Mouse (Mus musculus) kidney, embryonic 15.5 days (tissue): ENCODE measurements around the gene Plxnb3. TPM values are rescaled to one million over a fixed set of nuclear protein-coding genes. Genes with fewer than 3 reads are reported as not detected.
A peak's percentile ranks its signal among the peaks of the same experiment; 100 is the strongest.

Source experiments
- ATAC-seq: fragments of 200-750 bp; cut with Nextera tagmentation; replicated peaks from 2 replicates; pipeline ENCODE4 v1.8.0; 2017; ENCODE audit warnings: moderate TSS enrichment; ENCODE audit not compliant: low FRiP score
- H3K27ac ChIP-seq: fragments of 300-500 bp; sonication (generic); 2 replicates; pipeline ENCODE4 v1.5.1; 2015; ENCODE audit warnings: mild to moderate bottlenecking, inconsistent platforms
- H3K27me3 ChIP-seq: fragments of 300-500 bp; sonication (generic); 2 replicates; pipeline ENCODE4 v1.6.1; 2015; ENCODE audit warnings: inconsistent platforms
- H3K36me3 ChIP-seq: fragments of 300-500 bp; sonication (generic); 2 replicates; pipeline ENCODE4 v1.6.1; 2015; ENCODE audit warnings: inconsistent platforms
- H3K4me1 ChIP-seq: fragments of 300-500 bp; sonication (generic); 2 replicates; pipeline ENCODE4 v1.6.1; 2015; ENCODE audit warnings: inconsistent platforms
- H3K4me2 ChIP-seq: fragments of 300-500 bp; sonication (generic); 2 replicates; pipeline ENCODE4 v1.6.1; 2015; ENCODE audit warnings: moderate library complexity, mild to moderate bottlenecking, inconsistent platforms
- H3K4me3 ChIP-seq: fragments of 300-500 bp; sonication (generic); replicated peaks from 2 replicates; pipeline ENCODE4 v1.5.1; 2015; ENCODE audit warnings: mild to moderate bottlenecking, inconsistent platforms
- H3K9ac ChIP-seq: fragments of 300-500 bp; sonication (generic); 2 replicates; pipeline ENCODE4 v1.6.1; 2015; ENCODE audit warnings: mild to moderate bottlenecking, inconsistent platforms
- H3K9me3 ChIP-seq: fragments of 300-500 bp; sonication (generic); replicated peaks from 2 replicates; pipeline ENCODE4 v1.6.1; 2016; ENCODE audit warnings: inconsistent platforms
- WGBS: fragments of 180-500 bp; shearing (Covaris S2); methylation state at CpG from one replicate; pipeline ENCODE4 v1.1.7; 2015; ENCODE audit warnings: mixed read lengths; 5-methylcytosine and 5-hydroxymethylcytosine counted together
- polyA plus RNA-seq: library from polyadenylated mRNA; unstranded; fragments of >200 nt; fragmentation: Nextera tagmentation; extraction: Ambion mirVana; gene quantifications from 2 replicates; pipeline ENCODE4 v1.2.1, GENCODE M21; 2015

Gene Plxnb3
- polyA plus RNA-seq, 1 experiment from 2014 or later = 0.44 TPM

DNA sequence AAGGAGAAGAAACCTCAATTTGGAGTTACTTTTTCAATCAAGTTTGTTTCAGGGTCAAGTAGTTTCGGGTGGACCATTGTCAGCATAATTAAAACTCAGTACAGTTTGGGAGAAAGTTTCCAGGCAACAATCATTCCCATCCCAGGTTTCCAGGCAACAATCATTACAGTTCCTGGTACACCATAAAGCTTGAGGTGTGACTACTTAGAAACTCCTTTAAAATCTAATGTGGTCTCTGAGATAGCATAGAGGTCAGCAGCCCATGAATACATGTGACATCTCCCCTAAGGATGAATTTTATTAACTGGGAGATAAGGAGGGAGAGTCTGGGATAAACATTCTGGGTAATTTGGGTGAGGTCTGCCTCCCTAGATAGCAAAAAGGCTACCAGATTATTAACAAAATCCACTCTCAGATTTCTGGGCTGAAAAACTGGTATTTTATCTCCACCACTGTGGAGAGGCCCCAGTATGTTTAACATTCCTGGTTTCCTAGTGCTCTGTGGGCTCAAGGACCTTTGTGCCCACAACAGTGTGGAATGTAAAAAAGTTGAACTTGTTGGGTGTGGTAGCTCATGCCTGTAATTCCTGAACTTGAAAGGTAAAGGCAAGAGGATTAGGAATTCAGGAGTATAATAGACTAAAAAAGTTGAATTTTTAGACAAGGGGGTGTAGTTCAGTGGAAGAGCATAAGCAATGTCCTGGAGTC is 12.0 kb upstream of the Plxnb3 start:
- no peaks in the 10 kb centered on the region for H3K4me1 ChIP-seq
- no peak overlapping the region for H3K9ac ChIP-seq
- no peaks in the 10 kb centered on the region for H3K9me3 ChIP-seq
- H3K27me3 ChIP-seq = 0 out of 2 replicates have a peak, but pooled peaks cover 3% of the 10 kb centered on the region
- no peak overlapping the region for H3K27ac ChIP-seq
- no peaks in the 10 kb centered on the region for H3K36me3 ChIP-seq
- ATAC-seq = no peak
- H3K4me3 ChIP-seq = no peak overlapping the region
- H3K4me2 ChIP-seq = no peak overlapping the region
- WGBS = 67% methylated on average over 1 of the region's 1 CpGs

DNA sequence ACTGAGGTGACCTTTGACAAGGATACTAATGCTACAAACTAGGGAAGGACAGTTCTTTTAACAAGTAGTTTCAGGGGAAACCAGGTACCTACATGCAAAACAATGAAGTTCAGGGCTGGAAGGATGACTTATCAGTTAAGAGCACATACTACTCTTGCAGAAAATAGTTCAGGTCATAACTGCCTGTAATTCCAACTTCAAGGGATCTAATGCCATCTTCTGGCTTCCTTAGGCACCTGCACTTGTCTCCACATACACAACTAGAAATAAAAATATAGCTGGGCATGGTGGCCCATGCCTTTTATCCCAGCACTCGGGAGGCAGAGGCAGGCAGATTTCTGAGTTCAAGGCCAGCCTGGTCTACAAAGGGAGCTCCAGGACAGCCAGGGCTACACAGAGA is 7.9 kb upstream of the Plxnb3 start:
- Histone ChIP-seq H3K36me3 (no peaks in the 10 kb centered on the region), H3K4me3 (no peak overlapping the region), H3K9me3 (no peaks in the 10 kb centered on the region), H3K4me1 (no peaks in the 10 kb centered on the region), H3K4me2 (no peak overlapping the region), H3K27ac (no peak overlapping the region), H3K9ac (no peak overlapping the region), H3K27me3 (peaks cover 7% of the 10 kb centered on the region; the same call in 1 of the 2 replicates)
- ATAC-seq = no peak
- WGBS = 93% methylated on average over 1 of the region's 1 CpGs

DNA sequence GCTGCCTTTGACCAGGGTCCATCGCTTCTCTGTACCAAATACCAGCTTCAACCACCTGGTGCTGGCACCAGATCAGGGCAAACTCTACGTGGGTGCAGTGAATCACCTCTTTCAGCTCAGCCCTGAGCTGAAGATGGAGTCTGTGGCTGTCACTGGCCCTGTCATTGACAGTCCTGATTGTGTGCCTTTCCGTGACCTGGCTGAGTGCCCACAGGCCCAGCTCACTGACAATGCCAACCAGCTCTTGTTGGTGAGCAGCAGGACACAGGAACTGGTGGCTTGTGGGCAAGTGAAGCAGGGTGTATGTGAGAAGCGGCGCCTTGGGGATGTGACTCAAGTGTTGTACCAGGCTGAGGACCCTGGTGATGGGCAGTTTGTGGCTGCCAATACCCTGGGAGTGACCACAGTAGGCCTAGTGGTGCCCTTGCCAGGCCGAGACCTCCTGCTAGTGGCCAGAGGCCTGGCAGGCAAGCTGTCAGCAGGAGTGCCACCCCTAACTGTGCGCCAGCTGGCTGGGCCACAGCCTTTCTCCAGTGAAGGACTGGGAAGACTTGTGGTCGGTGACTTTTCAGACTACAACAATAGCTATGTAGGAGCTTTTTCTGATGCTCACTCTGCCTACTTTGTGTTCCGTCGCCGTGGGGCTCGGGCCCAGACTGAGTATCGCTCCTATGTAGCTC is 1.9 kb downstream of the Plxnb3 start:
- WGBS = 87% methylated on average over 13 of the region's 13 CpGs
- Histone ChIP-seq H3K9me3 (no peaks in the 10 kb centered on the region), H3K36me3 (no peaks in the 10 kb centered on the region), H3K4me3 (no peak overlapping the region), H3K4me2 (no peak overlapping the region), H3K27ac (no peak overlapping the region), H3K4me1 (no peaks in the 10 kb centered on the region), H3K9ac (no peak overlapping the region), H3K27me3 (peaks cover 24% of the 10 kb centered on the region; the same call in 1 of the 2 replicates)
- ATAC-seq = no peak

DNA sequence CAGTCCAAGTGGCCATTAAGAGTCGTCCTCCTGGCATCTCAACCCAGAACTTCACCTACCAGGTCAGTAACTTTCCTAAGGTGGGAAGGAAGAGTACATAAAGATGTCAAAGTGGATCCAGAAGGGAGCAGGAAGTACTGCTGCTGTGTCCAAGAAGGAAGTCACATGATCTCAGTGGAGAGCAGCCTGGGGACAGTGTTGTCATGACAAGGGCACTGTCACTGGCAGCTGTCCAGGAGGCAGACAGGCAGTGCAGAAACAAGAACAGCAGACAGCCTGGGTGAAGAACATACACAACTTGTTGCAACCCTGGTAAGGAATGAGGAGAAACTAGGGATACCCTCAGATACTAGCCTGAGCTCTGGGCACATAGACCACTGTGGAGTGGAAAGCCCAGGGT is 8.4 kb downstream of the Plxnb3 start:
- Histone ChIP-seq H3K27ac (no peak overlapping the region), H3K4me1 (no peaks in the 10 kb centered on the region), H3K27me3 (no peaks in the 10 kb centered on the region), H3K4me3 (no peak overlapping the region), H3K9me3 (no peaks in the 10 kb centered on the region), H3K4me2 (no peak overlapping the region), H3K36me3 (no peaks in the 10 kb centered on the region), H3K9ac (no peak overlapping the region)
- 56% methylated on average over 1 of the region's 1 CpGs for WGBS
- ATAC-seq = no peak

DNA sequence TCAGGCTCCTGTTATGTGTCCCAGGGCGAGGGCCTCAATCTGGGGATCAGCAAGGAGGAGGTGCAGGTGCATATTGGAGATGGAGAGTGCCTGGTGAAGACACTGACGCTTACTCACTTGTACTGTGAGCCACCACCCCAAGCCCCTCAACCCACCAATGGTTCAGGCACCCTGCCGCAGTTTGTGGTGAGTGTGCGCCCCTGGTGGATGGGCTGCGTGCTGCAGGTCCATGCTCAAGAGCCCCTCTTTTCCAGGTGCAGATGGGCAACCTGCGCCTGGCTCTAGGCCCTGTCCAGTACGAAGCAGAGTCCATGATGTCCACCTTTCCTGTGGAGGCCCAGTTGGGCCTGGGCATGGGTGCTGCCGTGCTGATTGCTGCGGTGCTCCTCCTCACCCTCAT is 10.4 kb downstream of the Plxnb3 start:
- no peak overlapping the region for H3K4me3 ChIP-seq
- H3K9ac ChIP-seq = no peak overlapping the region
- 0 out of 2 replicates have a peak, but pooled peaks cover 4% of the 10 kb centered on the region for H3K27me3 ChIP-seq
- no peaks in the 10 kb centered on the region for H3K9me3 ChIP-seq
- H3K36me3 ChIP-seq = no peaks in the 10 kb centered on the region
- 63% methylated on average over 9 of the region's 9 CpGs for WGBS
- H3K4me2 ChIP-seq = no peak overlapping the region
- no peaks in the 10 kb centered on the region for H3K4me1 ChIP-seq
- no peak for ATAC-seq
- H3K27ac ChIP-seq = no peak overlapping the region

DNA sequence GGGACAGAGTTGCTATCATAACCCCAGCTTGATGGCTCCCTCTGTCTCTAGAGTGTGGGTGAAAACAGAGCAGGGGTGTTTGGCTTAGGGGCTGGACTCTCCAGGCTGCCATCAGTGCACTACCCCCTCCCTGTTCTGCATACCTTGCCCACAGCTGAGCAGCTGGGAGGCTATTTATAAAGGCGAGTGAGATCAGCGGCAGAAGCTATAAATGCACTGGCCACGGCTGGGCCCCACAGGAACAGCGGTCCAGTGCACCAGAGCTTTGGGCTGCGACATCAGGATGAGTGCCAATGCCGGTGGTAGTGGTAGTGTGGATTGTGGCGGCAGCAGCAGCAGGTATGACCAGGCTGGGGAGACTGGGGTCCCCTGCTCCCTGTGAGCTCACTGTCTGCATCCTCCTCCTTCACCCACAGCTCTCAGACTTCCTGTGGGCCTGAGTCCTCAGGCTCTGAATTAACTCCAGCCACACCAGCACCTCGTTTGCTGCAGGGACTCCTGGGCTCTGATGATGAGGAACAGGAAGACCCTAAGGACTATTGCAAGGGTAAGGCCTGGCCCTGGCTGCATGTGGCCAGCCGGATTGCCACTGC is 17.4 kb downstream of the Plxnb3 start, which contains the start of gene Srpk3:
TSS of gene Srpk3 (plus strand) at position 238 of the 593 bp plus-strand sequence.
- H3K4me2 ChIP-seq = 0 out of 2 replicates have a peak within 1 kb of the TSS, but pooled peaks have one; percentile 4
- peak within 1 kb of the TSS; percentile 54 for H3K27ac ChIP-seq
- H3K4me3 ChIP-seq = no peak within 1 kb of the TSS
- H3K36me3 ChIP-seq = peaks cover 19% of the 10 kb centered on the region
- 0 out of 2 replicates have a peak, but pooled peaks cover 11% of the 10 kb centered on the region for H3K4me1 ChIP-seq
- peak; percentile 62 for ATAC-seq
- WGBS = 39% methylated on average over 9 of the region's 9 CpGs
- H3K27me3 ChIP-seq = peaks cover 4% of the 10 kb centered on the region; the same call in 1 of the 2 replicates
- H3K9me3 ChIP-seq = no peaks in the 10 kb centered on the region
- H3K9ac ChIP-seq = no peak within 1 kb of the TSS

DNA sequence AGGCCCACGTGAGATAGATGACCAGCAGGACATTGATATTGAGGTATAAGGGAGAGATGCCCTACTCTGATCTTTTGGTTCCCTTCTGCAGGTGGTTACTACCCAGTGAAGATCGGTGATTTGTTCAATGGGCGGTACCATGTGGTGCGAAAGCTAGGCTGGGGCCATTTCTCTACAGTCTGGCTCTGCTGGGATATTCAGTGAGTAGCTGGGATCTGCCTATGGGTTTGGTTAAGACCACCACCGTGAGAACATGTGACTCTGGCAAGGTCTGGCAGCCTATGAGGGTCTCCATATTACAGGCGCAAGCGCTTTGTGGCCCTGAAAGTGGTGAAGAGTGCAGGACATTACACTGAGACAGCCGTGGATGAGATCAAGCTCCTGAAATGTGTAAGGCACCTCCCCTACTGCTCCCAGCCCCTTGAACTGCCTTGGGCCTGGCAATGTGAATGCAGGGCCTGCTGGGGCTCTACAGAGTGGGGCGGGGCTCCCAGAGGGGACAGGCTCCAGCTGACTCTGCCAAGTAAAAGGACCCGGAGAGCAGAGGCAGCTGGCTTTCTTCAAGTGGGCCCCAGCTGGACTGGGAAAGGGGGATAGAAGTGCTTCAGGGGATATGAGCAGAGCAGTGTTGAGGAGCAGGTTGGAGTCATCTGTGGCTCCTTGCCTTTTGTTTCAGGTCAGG is 18.1 kb downstream of the Plxnb3 start:
- peak; percentile 72 for ATAC-seq
- Histone ChIP-seq H3K36me3 (peaks cover 26% of the 10 kb centered on the region), H3K4me2 (no peak overlapping the region), H3K27me3 (peaks cover 4% of the 10 kb centered on the region; the same call in 1 of the 2 replicates), H3K27ac (peak overlapping the region; percentile 54), H3K4me1 (0 out of 2 replicates have a peak, but pooled peaks cover 11% of the 10 kb centered on the region), H3K9me3 (no peaks in the 10 kb centered on the region), H3K4me3 (no peak overlapping the region), H3K9ac (no peak overlapping the region)
- 66% methylated on average over 10 of the region's 10 CpGs for WGBS

DNA sequence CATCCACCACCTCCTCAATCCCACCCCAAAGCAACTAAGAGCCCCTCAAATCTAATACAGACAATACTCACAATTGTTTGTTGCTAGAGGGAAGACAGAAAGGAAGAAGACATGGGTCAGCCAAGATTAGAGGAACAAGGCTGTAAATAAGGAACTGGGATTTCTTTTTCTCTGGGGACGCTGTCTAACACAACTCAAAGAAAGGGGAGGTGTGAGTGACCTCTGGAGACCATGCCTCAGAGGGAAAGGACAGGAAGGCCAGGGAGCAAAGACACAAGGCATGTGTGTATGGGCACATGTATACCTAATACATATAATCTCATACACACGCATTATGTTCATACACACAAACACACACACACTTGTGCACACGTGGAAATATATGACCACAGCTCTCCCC is 25.3 kb downstream of the Plxnb3 start:
- Histone ChIP-seq H3K27ac (no peak overlapping the region), H3K4me1 (peaks cover 9% of the 10 kb centered on the region; the same call in 1 of the 2 replicates), H3K9me3 (no peaks in the 10 kb centered on the region), H3K27me3 (peaks cover 4% of the 10 kb centered on the region), H3K4me3 (no peak overlapping the region), H3K4me2 (no peak overlapping the region), H3K36me3 (peaks cover 48% of the 10 kb centered on the region), H3K9ac (no peak overlapping the region)
- 85% methylated on average over 3 of the region's 3 CpGs for WGBS
- no peak for ATAC-seq

DNA sequence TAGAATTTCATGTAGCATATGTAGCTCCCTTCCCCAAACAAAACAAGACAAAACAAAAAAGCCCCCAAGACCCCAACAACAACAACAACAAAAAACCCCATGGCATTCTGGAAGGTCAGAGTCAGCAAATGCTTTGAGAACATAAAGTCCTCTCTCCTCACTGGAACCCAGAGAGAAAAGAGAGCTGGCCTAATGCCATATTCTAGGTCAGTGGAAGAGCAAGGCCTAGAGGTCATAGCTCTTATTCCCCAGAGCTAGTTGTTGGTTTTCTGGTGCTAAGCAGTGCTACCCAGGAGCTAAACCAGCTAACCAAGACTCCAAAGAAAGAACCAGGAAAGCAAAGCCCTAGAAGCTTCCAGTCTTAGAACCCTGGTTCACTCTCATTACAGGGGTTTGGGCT is 28.8 kb downstream of the Plxnb3 start:
- Histone ChIP-seq H3K9me3 (no peaks in the 10 kb centered on the region), H3K27me3 (peaks cover 4% of the 10 kb centered on the region), H3K9ac (peak overlapping the region; percentile 53), H3K4me2 (peak overlapping the region; percentile 61), H3K4me3 (peak overlapping the region; percentile 67), H3K27ac (peak overlapping the region; percentile 97), H3K36me3 (peaks cover 28% of the 10 kb centered on the region), H3K4me1 (peaks cover 18% of the 10 kb centered on the region)
- no peak for ATAC-seq

DNA sequence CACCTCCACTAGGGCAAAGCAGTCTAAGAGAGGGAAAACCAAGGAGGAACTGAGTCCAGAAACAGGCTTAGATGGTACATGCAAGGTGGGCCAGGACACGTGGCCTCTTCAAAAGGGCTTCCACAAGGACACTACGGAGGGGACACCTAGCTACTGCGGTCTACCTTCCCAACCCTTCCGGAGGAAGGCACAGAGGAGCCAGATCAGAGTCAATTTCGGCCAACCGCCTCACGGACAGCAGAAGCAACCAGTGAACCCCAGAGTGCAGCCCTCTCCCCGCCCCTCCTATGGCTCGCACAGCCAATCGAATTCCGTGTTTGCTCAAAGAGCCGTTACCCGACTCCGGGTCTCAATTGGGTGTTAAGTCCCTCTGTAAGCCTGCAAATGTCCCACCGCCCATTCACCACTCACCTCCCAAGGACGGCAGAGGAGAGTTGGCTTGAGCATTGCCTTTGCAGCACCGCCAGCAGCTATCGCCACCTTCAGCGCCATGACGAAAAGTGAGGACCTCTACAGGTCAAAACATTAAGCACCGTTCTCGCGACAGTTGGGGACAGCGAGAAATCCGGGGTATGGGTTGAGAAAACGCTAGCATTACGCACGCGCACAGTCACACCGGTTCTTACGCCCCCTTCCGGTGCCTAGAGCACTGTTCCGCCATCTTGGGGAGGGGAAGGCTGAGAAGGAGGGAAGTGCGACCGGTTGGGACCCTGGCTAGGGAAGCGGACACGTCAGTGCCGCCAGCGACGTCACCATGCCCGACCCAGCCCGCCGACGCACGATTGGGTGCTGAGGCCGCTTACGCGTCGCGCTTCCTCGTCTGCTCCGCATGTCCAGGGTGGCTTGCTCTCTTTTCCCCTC is 29.7 kb downstream of the Plxnb3 start, which contains the start of the genes Idh3g and Ssr4:
TSS of gene Idh3g (minus strand) at position 534 of the 861 bp plus-strand sequence.
TSS of gene Ssr4 (plus strand) at position 665 of the 861 bp plus-strand sequence.
- Histone ChIP-seq H3K4me3 (peak within 1 kb of the TSS; percentile 67), H3K36me3 (peaks cover 27% of the 10 kb centered on the region), H3K4me1 (peaks cover 18% of the 10 kb centered on the region), H3K27ac (peak within 1 kb of the TSS; percentile 97), H3K4me2 (peak within 1 kb of the TSS; percentile 61), H3K27me3 (peaks cover 4% of the 10 kb centered on the region), H3K9ac (peak within 1 kb of the TSS; percentile 66), H3K9me3 (no peaks in the 10 kb centered on the region)
- WGBS = 23% methylated on average over 52 of the region's 52 CpGs
- peak; percentile 96 for ATAC-seq

DNA sequence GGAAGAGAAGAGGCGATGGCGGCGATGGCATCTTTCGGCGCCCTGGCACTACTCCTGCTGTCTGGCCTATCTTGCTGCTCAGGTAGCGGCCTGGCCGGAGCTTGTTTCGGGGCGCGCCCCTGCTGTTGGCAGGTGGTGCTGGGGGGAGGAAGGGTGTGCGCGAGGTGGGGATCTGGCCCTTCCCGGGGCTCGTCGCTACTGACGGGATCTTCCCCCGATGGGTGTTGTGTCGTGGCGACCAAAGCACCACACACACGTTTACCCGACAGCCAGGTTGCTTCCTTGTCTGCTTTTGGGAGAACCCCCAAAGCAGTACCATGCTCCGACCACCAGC is 30.3 kb downstream of the Plxnb3 start:
- Histone ChIP-seq H3K9ac (peak overlapping the region; percentile 66), H3K4me1 (peaks cover 18% of the 10 kb centered on the region), H3K27me3 (peaks cover 6% of the 10 kb centered on the region), H3K27ac (peak overlapping the region; percentile 97), H3K4me2 (peak overlapping the region; percentile 59), H3K4me3 (peak overlapping the region; percentile 67), H3K9me3 (no peaks in the 10 kb centered on the region), H3K36me3 (peaks cover 22% of the 10 kb centered on the region)
- ATAC-seq = peak; percentile 52; the same call in 1 of the 2 replicates
- WGBS = 17% methylated on average over 19 of the region's 22 CpGs
